Mouse (Mus musculus) T-helper 1 cell (primary cell): Measurements from ENCODE around the gene Pign.

Source experiments
- in situ Hi-C: fragments of 300-600 bp; cut with MboI, MseI; formaldehyde crosslinking; loops from one replicate; pipeline ENCODE4 v1.15.1; 2025; ENCODE audit warnings: high pct_unique_total_duplicates

Pign gene

DNA sequence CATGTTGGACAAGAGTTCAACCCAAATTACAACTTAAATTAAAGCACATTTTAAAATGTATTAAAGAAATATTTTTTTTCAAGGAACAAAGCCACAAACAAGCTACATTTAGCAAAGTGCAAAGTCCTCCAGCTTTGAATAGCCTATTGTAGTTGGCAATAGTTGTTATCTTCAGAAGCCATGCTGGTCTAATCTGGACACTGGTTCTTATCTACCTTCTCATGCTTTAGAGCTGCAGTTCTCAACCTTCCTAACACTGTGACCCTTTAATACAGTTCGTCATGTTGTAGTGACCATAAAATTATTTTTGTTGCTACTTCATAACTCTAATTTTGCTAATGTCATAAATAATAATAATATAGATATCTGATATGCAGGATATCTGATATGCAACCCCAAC is 99.2 kb downstream of the Pign start:
- in situ Hi-C loops, result no loop called here

DNA sequence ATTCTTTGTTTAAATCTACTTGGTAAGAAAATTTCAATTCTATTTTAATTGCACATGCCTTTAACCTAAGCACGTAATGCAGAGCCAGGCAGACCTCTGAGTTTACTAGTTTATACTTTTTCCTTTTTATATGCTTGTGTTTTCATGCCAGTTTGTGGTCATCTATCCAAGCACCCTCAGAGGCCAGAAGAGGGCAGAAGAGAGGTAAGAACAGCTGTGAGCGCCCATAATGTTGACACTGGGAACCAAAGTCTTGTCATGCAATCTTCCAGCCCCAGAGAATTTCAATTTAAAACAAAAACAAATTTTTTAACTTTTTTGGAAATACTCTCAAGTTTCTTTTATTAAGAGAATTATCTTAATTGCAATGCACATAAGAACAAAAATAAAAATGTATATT is 99.7 kb downstream of the Pign start:
- in situ Hi-C loops, result no loop called here

DNA sequence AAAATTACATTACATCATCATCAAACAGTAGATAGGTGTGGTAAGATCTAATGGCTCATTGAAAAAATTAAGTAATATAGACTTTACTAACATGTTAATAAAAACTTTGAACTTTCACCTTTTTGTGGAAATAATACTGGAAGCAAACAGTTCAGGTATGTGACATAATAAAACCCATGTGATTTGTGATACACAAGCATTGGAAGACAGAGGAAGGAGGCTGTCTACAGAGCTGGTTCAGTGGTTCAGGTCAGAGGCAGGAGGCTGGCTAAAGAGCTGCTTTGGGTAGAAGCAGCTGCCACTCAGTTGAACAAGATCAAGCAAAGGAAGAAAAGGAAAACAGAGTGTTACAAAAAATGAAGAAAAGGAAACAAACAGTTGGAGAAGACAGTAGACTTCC is 107.4 kb downstream of the Pign start:
- in situ Hi-C loops, result loop anchor here (10.0 kb wide), 1 partner anchor 121 kb away; no protein-coding TSS in a partner anchor

DNA sequence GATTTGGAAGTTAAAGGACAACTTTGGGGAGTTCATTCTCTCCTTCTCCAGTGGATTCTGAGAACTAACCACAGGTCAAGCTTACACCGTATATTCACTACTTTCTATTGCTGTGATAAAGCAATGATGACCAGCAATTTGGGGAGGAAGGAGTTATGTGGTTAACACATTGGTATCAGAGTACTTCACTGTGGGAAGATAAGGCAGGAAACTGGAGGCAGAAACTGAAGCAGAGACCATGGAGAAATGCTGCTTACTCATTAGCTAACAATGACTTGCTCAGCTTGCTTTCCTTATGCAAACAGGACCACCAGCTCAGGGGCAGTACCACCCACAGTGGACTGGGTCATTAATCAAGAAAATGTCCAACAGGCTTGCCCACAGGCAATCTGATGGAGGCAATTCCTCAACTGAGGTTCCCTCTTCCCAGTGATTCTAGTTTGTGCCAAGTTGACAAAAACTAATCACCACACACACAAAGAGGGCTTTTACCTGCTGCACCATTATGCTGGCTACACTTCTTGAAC is 108.2 kb downstream of the Pign start:
- in situ Hi-C loops, result loop anchor here (10.0 kb wide), 1 partner anchor 120 kb away; no protein-coding TSS in a partner anchor

DNA sequence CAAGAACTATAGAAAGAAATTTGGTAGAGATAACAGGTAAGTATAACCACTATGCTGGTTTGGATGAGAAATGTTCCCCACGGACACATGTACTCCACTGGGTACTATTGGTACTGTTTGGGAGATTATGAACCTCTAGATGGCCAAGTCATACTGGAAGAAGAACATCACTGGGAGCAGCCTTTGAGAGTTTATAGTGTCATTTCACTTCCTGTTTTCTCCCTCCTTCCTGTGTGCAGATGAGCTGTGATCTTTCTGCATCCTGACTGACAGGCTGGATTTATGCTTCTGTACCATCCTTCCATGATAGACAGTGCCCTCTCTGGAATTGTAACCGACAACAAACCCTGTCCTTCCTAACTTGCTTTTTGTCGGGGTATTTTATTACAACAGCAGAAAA is 110.3 kb downstream of the Pign start:
- in situ Hi-C loops, result loop anchor here (10.0 kb wide), 1 partner anchor 118 kb away; no protein-coding TSS in a partner anchor

DNA sequence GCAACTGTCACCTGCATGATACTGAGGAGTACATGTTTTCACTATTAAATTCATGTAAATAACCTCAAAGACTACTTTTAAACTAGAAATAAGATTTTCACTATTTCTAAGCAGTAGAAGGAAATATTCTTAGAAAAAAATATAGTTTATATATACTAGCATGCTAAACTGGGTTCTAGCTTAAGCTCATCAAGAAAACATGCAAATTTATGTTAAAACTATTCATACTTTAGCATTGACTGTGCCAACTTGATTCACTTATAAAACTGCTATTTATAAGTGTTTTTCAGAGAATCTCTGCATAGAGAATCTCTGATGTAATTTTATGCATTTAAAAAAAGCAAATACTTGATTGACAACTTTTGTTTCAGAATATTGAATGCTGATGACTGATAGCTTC is 113.3 kb downstream of the Pign start:
- in situ Hi-C loops, result loop anchor here (10.0 kb wide), 1 partner anchor 115 kb away; no protein-coding TSS in a partner anchor

DNA sequence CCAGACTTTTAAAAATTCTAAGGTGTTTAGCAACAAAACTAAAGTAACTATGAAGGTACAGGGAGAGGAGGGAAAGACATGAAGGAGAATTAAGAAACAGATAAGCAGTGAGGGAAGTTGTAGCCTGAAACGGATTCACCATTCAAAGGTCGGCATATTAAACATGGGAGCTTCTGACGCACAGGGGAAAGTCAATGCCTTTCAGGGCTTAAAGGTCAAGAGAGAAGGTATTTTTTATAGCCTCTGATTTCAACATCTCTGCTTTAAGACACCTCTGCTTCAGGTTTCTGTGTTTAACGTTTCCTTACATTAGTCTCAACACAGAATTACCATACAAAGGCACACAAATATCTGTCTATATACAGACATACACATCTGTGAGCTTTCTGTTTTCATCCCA is 113.8 kb downstream of the Pign start:
- in situ Hi-C loops, result loop anchor here (10.0 kb wide), 1 partner anchor 115 kb away; no protein-coding TSS in a partner anchor

DNA sequence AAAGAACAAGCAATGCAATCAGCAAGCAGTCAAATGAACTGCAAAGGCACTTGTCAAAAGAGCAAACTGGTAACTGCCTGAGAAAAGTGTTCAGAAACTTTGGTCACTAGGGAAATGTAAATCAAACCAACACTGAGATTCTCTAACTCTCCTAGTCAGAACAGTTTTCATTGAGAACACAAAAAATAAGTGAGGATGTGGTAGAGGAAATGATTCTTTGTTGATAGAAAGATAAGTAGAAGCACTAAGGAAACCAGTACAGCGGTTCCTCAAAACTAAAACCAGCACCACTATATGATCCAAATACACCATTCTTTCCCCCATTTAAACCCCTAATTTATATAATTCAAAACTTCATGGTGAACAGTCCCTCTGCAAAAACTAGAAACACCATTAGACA is 120.4 kb downstream of the Pign start:
- in situ Hi-C loops, result no loop called here

DNA sequence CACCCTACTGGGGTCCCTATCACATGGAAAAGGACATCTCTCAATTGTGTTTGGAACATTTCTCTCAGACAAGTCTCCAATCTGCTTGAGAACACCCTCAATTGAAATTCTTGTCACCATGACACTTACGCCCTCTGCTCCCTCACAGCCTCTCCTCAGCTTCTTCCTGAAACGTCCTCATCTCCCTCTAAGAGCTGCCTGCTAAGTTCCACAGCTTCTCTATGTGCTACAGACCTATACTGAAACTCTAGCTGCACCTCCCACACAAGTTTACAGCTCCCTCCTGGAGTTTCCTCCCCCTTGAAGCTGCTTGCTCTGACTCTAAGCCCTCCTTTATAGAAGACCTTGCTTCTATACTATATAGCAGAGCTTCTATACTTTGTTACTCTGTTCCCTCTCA is 139.7 kb downstream of the Pign start:
- in situ Hi-C loops, result no loop called here

DNA sequence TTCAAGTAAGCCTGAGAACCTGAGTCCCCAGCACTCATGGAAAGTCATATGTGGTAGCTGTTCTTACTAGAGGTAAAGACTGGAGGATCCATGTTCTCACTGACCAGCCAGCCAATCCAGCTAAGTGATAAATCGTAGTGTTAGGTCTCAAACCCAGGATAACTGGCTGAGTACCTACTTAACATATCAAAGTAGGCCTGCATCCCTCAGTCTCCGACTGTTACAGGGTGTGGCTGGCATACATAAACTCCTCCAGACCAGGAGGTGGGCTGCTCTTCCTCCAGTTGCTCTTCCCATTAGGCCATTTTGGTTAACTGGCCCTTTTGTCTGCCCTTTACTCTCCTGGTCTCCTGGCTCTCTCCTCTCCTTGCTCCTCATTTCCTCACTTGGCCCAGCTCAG is 141.2 kb downstream of the Pign start:
- in situ Hi-C loops, result no loop called here

DNA sequence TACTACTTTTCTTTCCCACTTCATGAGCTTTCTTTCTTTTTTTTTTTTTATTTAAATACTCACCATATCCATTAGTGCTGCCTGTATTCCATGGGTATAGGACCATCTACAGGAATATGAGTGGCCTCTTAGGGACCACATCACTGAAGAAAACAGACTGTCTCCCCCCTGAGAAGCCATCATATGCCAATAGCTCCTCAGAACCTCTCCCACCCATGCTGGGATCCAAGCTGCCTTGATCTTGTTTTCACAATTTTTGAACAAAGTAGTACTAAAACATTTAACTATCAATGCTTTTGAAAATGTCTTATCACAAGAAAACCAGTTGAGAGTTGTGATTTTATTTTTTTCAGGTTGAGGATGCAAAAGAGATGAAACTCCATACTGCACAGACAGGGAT is 145.4 kb downstream of the Pign start:
- in situ Hi-C loops, result no loop called here

DNA sequence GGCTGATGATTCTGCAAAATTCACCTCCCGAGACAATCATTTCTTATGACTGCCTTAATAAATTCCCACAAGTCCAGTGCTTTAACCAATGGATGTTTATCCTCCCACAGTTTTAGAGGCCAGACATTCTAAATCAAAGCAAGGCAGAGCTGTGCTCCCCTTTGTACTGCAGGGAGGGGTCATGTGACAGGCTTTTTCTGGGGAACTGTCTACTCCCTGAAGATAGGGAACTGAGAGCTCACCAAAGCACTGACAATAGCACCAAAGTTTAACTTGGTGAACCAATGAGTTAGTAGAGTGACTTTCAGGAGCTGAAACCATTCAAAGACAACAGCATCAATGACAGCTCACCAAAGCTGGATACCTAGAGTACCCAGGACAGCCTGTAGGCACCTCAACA is 156.4 kb downstream of the Pign start:
- in situ Hi-C loops, result no loop called here

DNA sequence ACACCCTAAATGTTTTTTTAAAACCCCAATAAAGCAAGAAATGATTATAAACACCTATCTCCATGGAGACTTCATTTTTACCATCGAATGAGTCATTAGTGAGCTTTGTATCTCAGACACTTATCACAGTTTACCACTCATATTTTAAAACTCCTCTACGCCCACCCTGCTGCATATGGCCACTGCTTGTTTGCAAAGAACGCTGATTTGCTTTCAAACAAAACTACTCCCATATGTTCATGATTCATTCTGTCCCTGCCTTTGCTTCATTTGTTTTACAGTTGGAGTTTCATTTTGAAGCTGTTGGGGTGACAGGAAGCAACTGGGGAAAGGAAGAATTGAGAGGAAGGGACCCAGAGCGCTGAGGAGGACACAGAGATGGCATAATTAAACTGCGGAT is 170.9 kb downstream of the Pign start:
- in situ Hi-C loops, result loop anchor here (25.0 kb wide), 1 partner anchor 505 kb away; no protein-coding TSS in a partner anchor

DNA sequence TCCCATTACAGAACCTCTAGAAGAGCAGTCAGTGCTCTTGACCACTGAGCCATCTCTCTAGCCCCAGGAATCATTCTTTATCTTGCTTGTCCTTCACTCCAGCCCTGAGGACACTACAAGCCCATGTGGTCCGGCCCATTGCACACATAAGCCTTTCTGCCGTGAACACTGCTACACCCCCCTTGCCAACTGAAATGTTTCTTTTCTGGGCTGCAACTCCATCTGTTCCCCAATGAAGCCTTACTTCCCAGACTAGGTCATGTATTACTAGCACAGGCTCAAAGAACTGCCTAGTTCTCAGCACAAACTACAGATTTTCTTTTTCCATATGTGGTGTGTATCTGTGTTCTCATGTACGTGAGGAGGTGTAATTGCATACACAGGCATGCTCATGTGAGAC is 174.0 kb downstream of the Pign start:
- in situ Hi-C loops, result loop anchor here (25.0 kb wide), 1 partner anchor 502 kb away; no protein-coding TSS in a partner anchor

DNA sequence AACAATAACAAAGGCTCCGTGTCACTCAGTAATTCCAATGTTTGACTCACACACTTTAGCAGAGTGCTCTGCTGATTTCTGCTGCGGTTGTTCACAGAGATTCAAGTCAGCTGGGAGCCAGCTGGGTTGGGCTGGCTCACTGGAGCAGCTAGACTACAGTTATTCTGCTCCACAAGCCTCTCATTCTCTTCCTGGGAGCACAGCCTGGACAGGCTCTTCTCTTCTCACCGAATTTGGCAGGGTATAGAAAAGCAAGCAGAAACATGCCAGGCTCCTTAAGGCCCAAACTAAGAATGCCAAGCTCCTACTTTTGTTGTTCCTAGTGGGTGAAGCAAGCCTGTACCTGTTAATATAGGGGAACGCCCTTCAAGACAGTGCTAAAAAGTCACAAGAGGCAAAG is 176.4 kb downstream of the Pign start:
- in situ Hi-C loops, result loop anchor here (25.0 kb wide), 1 partner anchor 500 kb away; no protein-coding TSS in a partner anchor
